Mouse (Mus musculus): ENCODE results near the gene Tdrd7. TPM values are rescaled to one million over a fixed set of nuclear protein-coding genes. Genes with fewer than 3 reads are reported as not detected.

The Tdrd7 gene
- total and polyA plus RNA-seq, 3 experiments = 6.2 to 12.6 (median 11.2) TPM

- intact Hi-C loops (cut with DNase I) = loop anchor here (2.0 to 5.0 kb wide), 3 partner anchors 25 to 77 kb away; no protein-coding TSS in a partner anchor
- WGBS = 23% methylated on average over 6 of the region's 6 CpGs
- Histone ChIP-seq H3K79me2 (replicated peaks; ENCODE audit: control insufficient read depth, insufficient read depth, low read length) (no peaks in the 10 kb centered on the region), H3K36me3 (ENCODE audit: control insufficient read depth, insufficient read depth, low read length) (no peaks in the 10 kb centered on the region), H3K4me3 (peak overlapping the region; percentile 65), H3K27me3 (ENCODE audit: control insufficient read depth, insufficient read depth, low read length) (no peaks in the 10 kb centered on the region), H3K4me1 (ENCODE audit: control insufficient read depth, insufficient read depth, low read length) (peaks cover 7% of the 10 kb centered on the region), H3K9ac (ENCODE audit: low read depth, low read length) (peak overlapping the region; percentile 94), H3K27ac (peak overlapping the region; percentile 97)
- no peak for DNase-seq
- TF ChIP-seq EP300 (IDR thresholded peaks at IDR 0.05; ENCODE audit: insufficient read depth, low read depth, low read length) = no peak
- no peak for TF ChIP-seq POLR2A (IDR thresholded peaks at IDR 0.05; ENCODE audit: insufficient read depth, low read depth, low read length)
- TF ChIP-seq CTCF (IDR thresholded peaks at IDR 0.05) = no peak
Observed at GRCm38 (mm10) chr4:46039899-46040298, 74.8 kb downstream of the Tdrd7 start.

- 11% methylated on average over 9 of the region's 9 CpGs for WGBS
- TF ChIP-seq CTCF (IDR thresholded peaks at IDR 0.05) (peak; percentile 72), EP300 (IDR thresholded peaks at IDR 0.05; ENCODE audit: insufficient read depth, low read depth, low read length) (0 out of 2 replicates have a peak, but pooled peaks have one; percentile 23), POLR2A (IDR thresholded peaks at IDR 0.05; ENCODE audit: insufficient read depth, low read depth, low read length) (peak; percentile 84)
- no peaks in the 10 kb centered on the region for H3K79me2 ChIP-seq (replicated peaks; ENCODE audit: control insufficient read depth, insufficient read depth, low read length)
- H3K9ac ChIP-seq (ENCODE audit: low read depth, low read length) = peak overlapping the region; percentile 94
- peak overlapping the region; percentile 65 for H3K4me3 ChIP-seq
- no peaks in the 10 kb centered on the region for H3K36me3 ChIP-seq (ENCODE audit: control insufficient read depth, insufficient read depth, low read length)
- DNase-seq = peak; percentile 46 to 68
- intact Hi-C loops (cut with DNase I) = loop anchor here (2.0 to 5.0 kb wide), 2 partner anchors 24 to 77 kb away; no protein-coding TSS in a partner anchor
- H3K27me3 ChIP-seq (ENCODE audit: control insufficient read depth, insufficient read depth, low read length) = no peaks in the 10 kb centered on the region
- peaks cover 9% of the 10 kb centered on the region for H3K4me1 ChIP-seq (ENCODE audit: control insufficient read depth, insufficient read depth, low read length)
- peak overlapping the region; percentile 97 for H3K27ac ChIP-seq
Observed at GRCm38 (mm10) chr4:46040594-46041192, 75.6 kb downstream of the Tdrd7 start.

GRCm38 (mm10) chr4:46041761-46042504, 76.8 kb downstream of the Tdrd7 start:
- Histone ChIP-seq H3K4me3 (peak overlapping the region; percentile 8; the same call in 1 of the 2 replicates), H3K36me3 (ENCODE audit: control insufficient read depth, insufficient read depth, low read length) (no peaks in the 10 kb centered on the region), H3K27ac (peak overlapping the region; percentile 97), H3K4me1 (ENCODE audit: control insufficient read depth, insufficient read depth, low read length) (peaks cover 9% of the 10 kb centered on the region), H3K79me2 (replicated peaks; ENCODE audit: control insufficient read depth, insufficient read depth, low read length) (no peaks in the 10 kb centered on the region), H3K27me3 (ENCODE audit: control insufficient read depth, insufficient read depth, low read length) (no peaks in the 10 kb centered on the region), H3K9ac (ENCODE audit: low read depth, low read length) (no peak overlapping the region; the same call in 1 of the 2 replicates)
- 31% methylated on average over 7 of the region's 7 CpGs for WGBS
- intact Hi-C loops (cut with DNase I) = loop anchor here (2.0 to 5.0 kb wide), 2 partner anchors 23 to 75 kb away; no protein-coding TSS in a partner anchor
- no peak for TF ChIP-seq CTCF (IDR thresholded peaks at IDR 0.05)
- 0 out of 2 replicates have a peak, but pooled peaks have one; percentile 46 for TF ChIP-seq EP300 (IDR thresholded peaks at IDR 0.05; ENCODE audit: insufficient read depth, low read depth, low read length)
- TF ChIP-seq POLR2A (IDR thresholded peaks at IDR 0.05; ENCODE audit: insufficient read depth, low read depth, low read length) = peak; percentile 24; the same call in 1 of the 2 replicates
- DNase-seq = no peak

GRCm38 (mm10) chr4:46042505-46042850, 77.3 kb downstream of the Tdrd7 start:
- H3K9ac ChIP-seq (ENCODE audit: low read depth, low read length) = peak overlapping the region; percentile 8; the same call in 1 of the 2 replicates
- H3K4me1 ChIP-seq (ENCODE audit: control insufficient read depth, insufficient read depth, low read length) = peaks cover 9% of the 10 kb centered on the region
- no peak overlapping the region for H3K4me3 ChIP-seq
- no peaks in the 10 kb centered on the region for H3K79me2 ChIP-seq (replicated peaks; ENCODE audit: control insufficient read depth, insufficient read depth, low read length)
- intact Hi-C loops (cut with DNase I) = loop anchor here (5.0 kb wide), 1 partner anchor 75 kb away; no protein-coding TSS in a partner anchor
- TF ChIP-seq POLR2A (IDR thresholded peaks at IDR 0.05; ENCODE audit: insufficient read depth, low read depth, low read length) = no peak
- no peak for TF ChIP-seq EP300 (IDR thresholded peaks at IDR 0.05; ENCODE audit: insufficient read depth, low read depth, low read length)
- no peak for TF ChIP-seq CTCF (IDR thresholded peaks at IDR 0.05)
- no peaks in the 10 kb centered on the region for H3K27me3 ChIP-seq (ENCODE audit: control insufficient read depth, insufficient read depth, low read length)
- H3K36me3 ChIP-seq (ENCODE audit: control insufficient read depth, insufficient read depth, low read length) = no peaks in the 10 kb centered on the region
- DNase-seq = no peak
- peak overlapping the region; percentile 97 for H3K27ac ChIP-seq
- 39% methylated on average over 5 of the region's 5 CpGs for WGBS

GRCm38 (mm10) chr4:46043361-46043760, 78.2 kb downstream of the Tdrd7 start:
- TF ChIP-seq POLR2A (IDR thresholded peaks at IDR 0.05; ENCODE audit: insufficient read depth, low read depth, low read length) (no peak), CTCF (IDR thresholded peaks at IDR 0.05) (no peak), EP300 (IDR thresholded peaks at IDR 0.05; ENCODE audit: insufficient read depth, low read depth, low read length) (no peak)
- H3K9ac ChIP-seq (ENCODE audit: low read depth, low read length) = no peak overlapping the region
- H3K27ac ChIP-seq = no peak overlapping the region
- DNase-seq = no peak
- no peaks in the 10 kb centered on the region for H3K79me2 ChIP-seq (replicated peaks; ENCODE audit: control insufficient read depth, insufficient read depth, low read length)
- H3K27me3 ChIP-seq (ENCODE audit: control insufficient read depth, insufficient read depth, low read length) = no peaks in the 10 kb centered on the region
- no peak overlapping the region for H3K4me3 ChIP-seq
- H3K36me3 ChIP-seq (ENCODE audit: control insufficient read depth, insufficient read depth, low read length) = no peaks in the 10 kb centered on the region
- intact Hi-C loops (cut with DNase I) = loop anchor here (5.0 kb wide), 1 partner anchor 74 kb away; no protein-coding TSS in a partner anchor
- WGBS = 52% methylated on average over 8 of the region's 8 CpGs
- peaks cover 9% of the 10 kb centered on the region for H3K4me1 ChIP-seq (ENCODE audit: control insufficient read depth, insufficient read depth, low read length)

Measured in heart, adult 2 months (tissue).